Mouse (Mus musculus) brain, embryonic 14.5 days (tissue): ENCODE measurements around the gene Snapc2.

ENCODE experiments used
- CTCF ChIP-seq: fragments of 200-500 bp; IDR thresholded peaks from 2 replicates; pipeline ENCODE4 v1.5.1; 2012; ENCODE audit warnings: inconsistent platforms, mild to moderate bottlenecking, moderate library complexity, borderline replicate concordance; ENCODE audit not compliant: insufficient read depth, insufficient read length; ENCODE audit errors: extremely low read depth
- POLR2A ChIP-seq: fragments of 200-500 bp; IDR thresholded peaks from 2 replicates; pipeline ENCODE4 v1.6.1; 2012; ENCODE audit warnings: mild to moderate bottlenecking, inconsistent platforms, borderline replicate concordance; ENCODE audit not compliant: poor library complexity, insufficient read depth, insufficient read length, severe bottlenecking; ENCODE audit errors: extremely low read depth

DNA sequence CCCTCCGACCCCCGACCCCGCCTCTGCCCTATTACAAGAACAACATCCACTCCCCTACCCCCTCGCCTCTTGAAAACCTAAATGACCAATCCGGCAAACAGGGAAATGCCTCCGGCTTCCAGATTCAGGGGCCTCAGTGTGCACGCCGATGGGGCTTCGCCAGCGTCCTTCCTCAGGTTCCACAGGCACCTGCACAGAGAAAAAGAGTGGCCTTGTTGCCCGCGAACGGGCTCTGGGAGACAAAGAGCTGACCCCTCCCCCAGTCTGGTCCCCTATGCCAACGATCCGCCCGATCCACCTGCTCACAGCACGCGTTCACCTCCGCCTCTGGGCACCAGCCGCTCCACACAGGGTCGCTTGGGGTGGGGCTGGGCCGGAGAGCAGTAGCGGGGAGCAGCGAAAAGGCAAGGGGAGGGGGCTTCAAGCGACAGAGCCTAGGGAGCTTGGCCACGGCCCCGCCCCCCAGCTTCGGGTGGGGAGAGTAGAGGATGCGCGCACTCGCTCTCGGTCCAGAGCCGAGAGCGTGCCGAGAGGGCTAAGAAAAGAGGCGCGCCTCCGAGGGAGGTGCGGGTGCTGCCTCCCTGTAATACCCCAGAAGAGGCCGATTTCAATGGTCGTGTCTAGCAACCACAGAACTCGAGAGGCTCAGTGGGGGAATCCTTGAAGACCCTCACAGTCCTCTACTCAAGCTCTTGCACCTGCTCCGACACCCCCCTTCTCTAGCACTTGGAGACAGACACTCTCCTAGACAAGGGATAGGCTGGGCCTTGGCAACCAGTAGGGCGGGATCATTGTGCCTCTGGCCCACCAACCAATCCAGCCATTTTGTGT lies 35.9 kb upstream of the Snapc2 start, which contains the start of gene Prr36:
- TF ChIP-seq POLR2A (peak; percentile 59; the same call in 1 of the 2 replicates), CTCF (no peak)
